Mouse (Mus musculus) heart, adult 2 months (tissue): ENCODE measurements around the gene Chchd10.

Experiments used
- CTCF ChIP-seq: fragments of 200-600 bp; IDR thresholded peaks from 2 replicates; pipeline ENCODE4 v1.8.1; 2022; ENCODE audit warnings: antibody characterized with exemption, mild to moderate bottlenecking, moderate library complexity
- EP300 ChIP-seq: fragments of 200-500 bp; IDR thresholded peaks from 2 replicates; pipeline ENCODE4 v1.6.1; 2011; ENCODE audit warnings: low read depth, low read length, control low read depth; ENCODE audit not compliant: insufficient read depth

GRCm38 (mm10) chr10:75913013-75913589 is 19.8 kb upstream of the Chchd10 start:
- no peak for TF ChIP-seq CTCF
- TF ChIP-seq EP300, result no peak
